Mouse (Mus musculus): ENCODE measurements around the gene Usp5. TPM values are rescaled to one million over a fixed set of nuclear protein-coding genes. Genes with fewer than 3 reads are reported as not detected.

Gene Usp5
- polyA plus RNA-seq, 1 experiment = 37.4 TPM

DNA sequence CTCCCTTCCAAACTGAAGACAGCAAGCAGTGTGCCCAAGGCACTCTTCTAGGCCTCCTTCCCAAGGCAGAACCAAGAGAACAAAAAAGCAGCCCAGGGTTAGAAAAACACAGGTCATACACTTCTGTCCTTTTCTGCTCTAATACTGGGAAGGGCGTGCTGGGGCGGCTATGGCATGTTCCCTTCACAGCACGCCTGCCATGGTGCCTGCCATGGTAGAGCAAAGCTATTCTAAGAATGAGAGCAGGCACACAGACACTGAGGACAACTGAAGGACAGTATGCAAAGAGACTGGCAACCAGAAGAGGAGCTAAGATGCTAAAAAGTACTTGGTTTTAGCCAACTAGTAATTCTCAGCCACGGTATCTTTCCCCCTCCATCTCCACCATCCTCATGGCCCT, 7.2 kb downstream of the Usp5 start:
- H3K4me3 ChIP-seq (ENCODE audit: control insufficient read depth, low read depth, low read length) = no peak overlapping the region
- H3K27me3 ChIP-seq (ENCODE audit: control insufficient read depth, insufficient read depth, low read length) = no peaks in the 10 kb centered on the region
- H3K36me3 ChIP-seq (ENCODE audit: control insufficient read depth, insufficient read depth, low read length) = peaks cover 7% of the 10 kb centered on the region
- H3K27ac ChIP-seq (ENCODE audit: control insufficient read depth, insufficient read depth, low read depth, low read length) = no peak overlapping the region
- TF ChIP-seq CTCF (IDR thresholded peaks at IDR 0.05; ENCODE audit: control insufficient read depth, insufficient read depth, insufficient replicate concordance, low read depth, low read length) = no peak
- TF ChIP-seq POLR2A (IDR thresholded peaks at IDR 0.05; ENCODE audit: control insufficient read depth, low read depth, low read length) = no peak
- H3K4me1 ChIP-seq (ENCODE audit: control insufficient read depth, insufficient read depth, low read length) = peaks cover 2% of the 10 kb centered on the region; the same call in 1 of the 2 replicates

DNA sequence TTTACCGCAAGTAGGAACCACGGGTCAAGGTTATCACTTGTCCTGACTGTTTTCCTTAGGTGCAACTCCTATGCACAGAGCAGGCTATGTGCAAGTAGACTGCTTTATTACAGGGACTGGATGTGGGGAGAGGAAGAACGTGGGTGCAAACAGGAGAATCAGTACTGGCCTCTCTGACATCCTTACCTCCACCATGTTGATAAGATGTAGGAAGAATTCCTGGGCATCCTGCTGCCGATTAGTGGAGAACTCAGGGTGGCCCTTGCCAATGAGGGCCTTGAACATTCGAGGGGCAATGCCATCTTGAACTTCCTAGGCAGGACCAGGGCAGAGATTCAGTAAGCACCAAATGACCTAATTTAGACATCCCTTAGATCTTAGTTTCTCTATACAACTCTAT, 8.4 kb downstream of the Usp5 start:
- Histone ChIP-seq H3K27ac (ENCODE audit: control insufficient read depth, insufficient read depth, low read depth, low read length) (no peak overlapping the region), H3K36me3 (ENCODE audit: control insufficient read depth, insufficient read depth, low read length) (peaks cover 8% of the 10 kb centered on the region), H3K4me1 (ENCODE audit: control insufficient read depth, insufficient read depth, low read length) (peaks cover 2% of the 10 kb centered on the region; the same call in 1 of the 2 replicates), H3K27me3 (ENCODE audit: control insufficient read depth, insufficient read depth, low read length) (no peaks in the 10 kb centered on the region), H3K4me3 (ENCODE audit: control insufficient read depth, low read depth, low read length) (no peak overlapping the region)
- TF ChIP-seq CTCF (IDR thresholded peaks at IDR 0.05; ENCODE audit: control insufficient read depth, insufficient read depth, insufficient replicate concordance, low read depth, low read length) (no peak), POLR2A (IDR thresholded peaks at IDR 0.05; ENCODE audit: control insufficient read depth, low read depth, low read length) (no peak)

DNA sequence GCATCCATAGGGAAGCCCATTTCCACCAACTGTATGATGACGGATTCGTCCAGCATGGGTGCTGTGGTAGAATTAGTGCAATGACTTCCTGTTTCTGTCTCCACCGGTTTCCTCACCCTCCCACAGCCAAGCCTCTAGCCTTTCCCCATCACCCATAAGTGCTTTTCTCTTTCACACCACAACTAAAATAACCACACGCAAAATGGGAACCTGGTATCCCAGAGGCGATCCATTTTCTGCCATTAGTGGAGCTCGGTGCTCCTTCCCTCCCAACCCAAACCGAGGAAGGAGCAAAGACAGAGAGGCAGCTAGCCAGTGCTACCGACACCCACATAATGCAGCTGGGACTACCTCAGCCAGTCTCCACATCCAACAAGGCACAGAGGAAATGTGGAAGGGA, 11.3 kb downstream of the Usp5 start:
- Histone ChIP-seq H3K4me3 (ENCODE audit: control insufficient read depth, low read depth, low read length) (no peak overlapping the region), H3K27me3 (ENCODE audit: control insufficient read depth, insufficient read depth, low read length) (no peaks in the 10 kb centered on the region), H3K4me1 (ENCODE audit: control insufficient read depth, insufficient read depth, low read length) (peaks cover 24% of the 10 kb centered on the region), H3K36me3 (ENCODE audit: control insufficient read depth, insufficient read depth, low read length) (peaks cover 3% of the 10 kb centered on the region), H3K27ac (ENCODE audit: control insufficient read depth, insufficient read depth, low read depth, low read length) (no peak overlapping the region)
- TF ChIP-seq POLR2A (IDR thresholded peaks at IDR 0.05; ENCODE audit: control insufficient read depth, low read depth, low read length) (no peak), CTCF (IDR thresholded peaks at IDR 0.05; ENCODE audit: control insufficient read depth, insufficient read depth, insufficient replicate concordance, low read depth, low read length) (no peak)

GRCm38 (mm10) chr6:124817563-124817962, 11.7 kb downstream of the Usp5 start:
- H3K36me3 ChIP-seq (ENCODE audit: control insufficient read depth, insufficient read depth, low read length) = peaks cover 3% of the 10 kb centered on the region
- H3K27me3 ChIP-seq (ENCODE audit: control insufficient read depth, insufficient read depth, low read length) = no peaks in the 10 kb centered on the region

DNA sequence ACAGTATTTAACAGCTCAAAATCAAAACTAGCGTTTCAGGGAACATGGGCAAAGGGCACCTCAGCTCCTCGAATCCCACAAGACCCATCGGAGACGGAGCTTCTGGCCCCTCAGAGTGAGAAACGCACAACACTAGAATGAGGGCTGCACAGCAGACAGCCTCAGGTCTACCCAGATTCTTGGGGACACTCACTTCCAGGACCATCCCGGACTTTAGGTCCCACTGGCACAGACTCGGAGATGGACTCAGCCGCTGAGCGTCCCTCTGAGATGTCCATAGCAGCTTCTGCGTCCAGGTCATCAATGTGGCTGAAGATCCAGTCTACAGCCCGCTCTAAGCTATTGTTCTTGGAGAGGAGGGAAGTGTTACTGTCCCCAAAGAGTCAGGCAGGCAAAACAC, 12.2 kb downstream of the Usp5 start:
- no peak overlapping the region for H3K4me3 ChIP-seq (ENCODE audit: control insufficient read depth, low read depth, low read length)
- no peaks in the 10 kb centered on the region for H3K27me3 ChIP-seq (ENCODE audit: control insufficient read depth, insufficient read depth, low read length)
- H3K36me3 ChIP-seq (ENCODE audit: control insufficient read depth, insufficient read depth, low read length) = peaks cover 4% of the 10 kb centered on the region
- H3K4me1 ChIP-seq (ENCODE audit: control insufficient read depth, insufficient read depth, low read length) = peaks cover 33% of the 10 kb centered on the region
- no peak for TF ChIP-seq POLR2A (IDR thresholded peaks at IDR 0.05; ENCODE audit: control insufficient read depth, low read depth, low read length)
- TF ChIP-seq CTCF (IDR thresholded peaks at IDR 0.05; ENCODE audit: control insufficient read depth, insufficient read depth, insufficient replicate concordance, low read depth, low read length) = no peak
- H3K27ac ChIP-seq (ENCODE audit: control insufficient read depth, insufficient read depth, low read depth, low read length) = no peak overlapping the region

More at GRCm38 (mm10) chr6:124817563-124817962, 11.7 kb downstream of the Usp5 start:
- H3K4me3 ChIP-seq (ENCODE audit: control insufficient read depth, low read depth, low read length) = no peak overlapping the region
- peaks cover 28% of the 10 kb centered on the region for H3K4me1 ChIP-seq (ENCODE audit: control insufficient read depth, insufficient read depth, low read length)
- H3K27ac ChIP-seq (ENCODE audit: control insufficient read depth, insufficient read depth, low read depth, low read length) = no peak overlapping the region
- no peak for TF ChIP-seq CTCF (IDR thresholded peaks at IDR 0.05; ENCODE audit: control insufficient read depth, insufficient read depth, insufficient replicate concordance, low read depth, low read length)
- TF ChIP-seq POLR2A (IDR thresholded peaks at IDR 0.05; ENCODE audit: control insufficient read depth, low read depth, low read length) = no peak

DNA sequence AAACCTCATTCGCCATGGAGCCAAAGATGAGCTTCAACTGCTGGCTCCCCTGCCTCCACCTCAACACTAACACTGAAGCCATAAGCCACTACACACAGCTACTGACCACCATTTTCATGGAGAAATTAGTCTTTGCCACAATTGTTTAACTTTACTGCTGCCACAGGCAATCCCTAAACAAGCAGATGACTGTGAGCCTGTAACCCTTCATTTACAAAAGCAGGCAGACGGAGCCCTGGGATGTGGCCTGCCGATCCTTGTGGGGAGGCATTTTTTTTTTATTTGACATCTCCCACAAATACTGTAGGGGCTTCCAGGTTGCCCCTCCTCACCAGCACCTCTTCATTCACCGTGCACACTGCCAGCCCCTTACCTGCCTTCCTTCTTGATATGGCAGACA, 12.7 kb downstream of the Usp5 start:
- no peaks in the 10 kb centered on the region for H3K27me3 ChIP-seq (ENCODE audit: control insufficient read depth, insufficient read depth, low read length)
- TF ChIP-seq CTCF (IDR thresholded peaks at IDR 0.05; ENCODE audit: control insufficient read depth, insufficient read depth, insufficient replicate concordance, low read depth, low read length) (no peak), POLR2A (IDR thresholded peaks at IDR 0.05; ENCODE audit: control insufficient read depth, low read depth, low read length) (no peak)
- H3K4me1 ChIP-seq (ENCODE audit: control insufficient read depth, insufficient read depth, low read length) = peaks cover 37% of the 10 kb centered on the region
- H3K36me3 ChIP-seq (ENCODE audit: control insufficient read depth, insufficient read depth, low read length) = peaks cover 5% of the 10 kb centered on the region
- no peak overlapping the region for H3K27ac ChIP-seq (ENCODE audit: control insufficient read depth, insufficient read depth, low read depth, low read length)
- no peak overlapping the region; the same call in 1 of the 2 replicates for H3K4me3 ChIP-seq (ENCODE audit: control insufficient read depth, low read depth, low read length)

DNA sequence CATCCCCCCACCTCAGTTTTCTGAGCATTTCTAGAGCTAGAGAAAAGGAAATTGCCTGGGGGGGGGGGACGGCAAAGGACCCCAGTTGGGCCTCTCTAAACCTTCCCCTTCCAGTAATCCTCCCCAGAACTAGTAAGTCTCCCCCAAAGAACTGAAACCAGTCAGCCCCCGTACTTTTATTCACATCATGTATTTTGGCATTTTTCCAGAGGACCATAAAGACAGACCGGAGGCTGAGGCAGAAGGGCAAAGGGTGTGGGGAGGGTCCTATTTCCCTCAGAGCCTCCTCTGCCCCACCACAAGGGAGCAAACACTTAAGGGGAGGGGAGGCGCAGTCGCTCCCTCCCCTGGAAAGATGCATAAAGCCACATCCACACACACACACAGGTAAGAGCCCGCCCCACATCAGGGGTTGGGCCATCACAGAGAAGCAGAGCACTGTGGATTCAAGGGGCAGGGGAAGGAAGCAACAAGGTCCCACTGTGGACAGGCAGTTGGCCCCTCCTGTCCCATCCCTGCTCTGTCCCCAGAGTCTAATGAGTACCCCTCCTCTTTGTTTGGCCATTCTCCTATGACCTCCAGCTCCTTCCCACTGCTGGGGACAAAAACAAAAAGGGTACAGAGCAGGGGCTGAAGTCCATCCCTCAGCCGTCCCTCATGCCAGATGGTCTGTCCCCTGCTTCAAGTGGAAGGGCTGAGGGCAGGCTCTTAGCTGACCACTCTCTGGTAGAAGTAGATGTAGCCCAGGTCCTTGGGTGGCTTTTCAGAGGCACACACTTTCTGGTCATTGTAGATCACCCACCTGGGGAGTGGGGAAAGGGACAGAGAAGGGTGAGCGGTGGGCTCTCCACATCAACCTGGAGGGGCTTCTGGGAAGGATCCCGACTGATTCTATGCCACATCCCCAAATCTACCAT, 14.2 kb downstream of the Usp5 start:
- H3K4me3 ChIP-seq (ENCODE audit: control insufficient read depth, low read depth, low read length) = peak overlapping the region; percentile 83
- H3K36me3 ChIP-seq (ENCODE audit: control insufficient read depth, insufficient read depth, low read length) = peaks cover 5% of the 10 kb centered on the region
- TF ChIP-seq CTCF (IDR thresholded peaks at IDR 0.05; ENCODE audit: control insufficient read depth, insufficient read depth, insufficient replicate concordance, low read depth, low read length) = no peak
- no peak for TF ChIP-seq POLR2A (IDR thresholded peaks at IDR 0.05; ENCODE audit: control insufficient read depth, low read depth, low read length)
- H3K4me1 ChIP-seq (ENCODE audit: control insufficient read depth, insufficient read depth, low read length) = peaks cover 38% of the 10 kb centered on the region
- H3K27ac ChIP-seq (ENCODE audit: control insufficient read depth, insufficient read depth, low read depth, low read length) = peak overlapping the region; percentile 99
- no peaks in the 10 kb centered on the region for H3K27me3 ChIP-seq (ENCODE audit: control insufficient read depth, insufficient read depth, low read length)
